Mouse (Mus musculus): ENCODE measurements at regions not wholly inside any gene's neighbourhood (a gene's known extent, or its start where the extent isn't known, plus 50 kb on each side); places are given as distances from the start of the nearest gene placed in this dataset.

DNA sequence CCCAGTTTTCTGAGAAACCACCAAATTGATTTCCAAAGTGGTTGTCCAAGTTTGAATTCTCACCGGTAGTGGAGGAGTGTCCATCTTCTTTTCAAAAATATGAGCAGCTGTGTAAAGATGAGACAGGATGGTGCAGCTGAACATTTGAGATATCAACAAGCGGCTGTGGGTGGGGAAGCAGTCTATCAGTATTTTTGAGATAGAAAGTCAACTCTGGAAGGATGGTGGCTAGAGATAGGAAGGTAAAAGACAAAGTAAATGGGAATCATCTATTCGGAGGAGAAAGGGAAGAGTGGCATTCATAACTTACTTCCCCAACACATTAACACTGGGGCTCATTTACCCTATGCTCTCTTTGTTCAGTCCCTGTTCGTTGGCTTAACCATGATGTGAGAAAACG is 146.9 kb upstream of the Gmnc start:
- H3K9ac ChIP-seq (ENCODE audit: low read depth, low read length) = no peak overlapping the region
- DNase-seq (ENCODE audit: low spot score) (no peak), ATAC-seq (replicated peaks; ENCODE audit: low FRiP score) (no peak)
- H3K4me2 ChIP-seq = no peak overlapping the region
- no peaks in the 10 kb centered on the region for H3K27me3 ChIP-seq (replicated peaks; ENCODE audit: control insufficient read depth, insufficient read depth, low read length)
- no peaks in the 10 kb centered on the region for H3K9me3 ChIP-seq (ENCODE audit: control insufficient read depth, low read length)
- no peak overlapping the region for H3K27ac ChIP-seq (ENCODE audit: low read depth, low read length)
- no peaks in the 10 kb centered on the region for H3K4me1 ChIP-seq (replicated peaks; ENCODE audit: control insufficient read depth, insufficient read depth, low read length)
- H3K4me3 ChIP-seq (ENCODE audit: low read depth, low read length) = no peak overlapping the region
- 73% methylated on average over 5 of the region's 5 CpGs for WGBS
- no peaks in the 10 kb centered on the region for H3K36me3 ChIP-seq (ENCODE audit: control insufficient read depth, insufficient read depth, low read length)

GRCm38 (mm10) chr16:27138987-27139386 is 147.5 kb upstream of the Gmnc start:
- no peaks in the 10 kb centered on the region for H3K4me1 ChIP-seq (replicated peaks; ENCODE audit: control insufficient read depth, insufficient read depth, low read length)
- H3K9ac ChIP-seq (ENCODE audit: low read depth, low read length) = no peak overlapping the region
- no peaks in the 10 kb centered on the region for H3K9me3 ChIP-seq (ENCODE audit: control insufficient read depth, low read length)
- no peak overlapping the region for H3K27ac ChIP-seq (ENCODE audit: low read depth, low read length)
- no peak for DNase-seq (ENCODE audit: low spot score)
- no peaks in the 10 kb centered on the region for H3K36me3 ChIP-seq (ENCODE audit: control insufficient read depth, insufficient read depth, low read length)
- H3K4me3 ChIP-seq (ENCODE audit: low read depth, low read length) = no peak overlapping the region
- 26% methylated on average over 1 of the region's 1 CpGs for WGBS
- no peak for ATAC-seq (replicated peaks; ENCODE audit: low FRiP score)
- no peak overlapping the region for H3K4me2 ChIP-seq
- no peaks in the 10 kb centered on the region for H3K27me3 ChIP-seq (replicated peaks; ENCODE audit: control insufficient read depth, insufficient read depth, low read length)

GRCm38 (mm10) chr16:27140037-27140436 is 148.6 kb upstream of the Gmnc start:
- H3K4me2 ChIP-seq = no peak overlapping the region
- H3K9me3 ChIP-seq (ENCODE audit: control insufficient read depth, low read length) = no peaks in the 10 kb centered on the region
- H3K36me3 ChIP-seq (ENCODE audit: control insufficient read depth, insufficient read depth, low read length) = no peaks in the 10 kb centered on the region
- no peak overlapping the region for H3K9ac ChIP-seq (ENCODE audit: low read depth, low read length)
- H3K27ac ChIP-seq (ENCODE audit: low read depth, low read length) = no peak overlapping the region
- ATAC-seq (replicated peaks; ENCODE audit: low FRiP score) (no peak; the same call in 1 of the 2 replicates), DNase-seq (ENCODE audit: low spot score) (peak; percentile 32)
- H3K27me3 ChIP-seq (replicated peaks; ENCODE audit: control insufficient read depth, insufficient read depth, low read length) = no peaks in the 10 kb centered on the region
- H3K4me3 ChIP-seq (ENCODE audit: low read depth, low read length) = no peak overlapping the region
- H3K4me1 ChIP-seq (replicated peaks; ENCODE audit: control insufficient read depth, insufficient read depth, low read length) = no peaks in the 10 kb centered on the region
- whole genome bisulfite sequencing = 12% methylated on average over 3 of the region's 3 CpGs

DNA sequence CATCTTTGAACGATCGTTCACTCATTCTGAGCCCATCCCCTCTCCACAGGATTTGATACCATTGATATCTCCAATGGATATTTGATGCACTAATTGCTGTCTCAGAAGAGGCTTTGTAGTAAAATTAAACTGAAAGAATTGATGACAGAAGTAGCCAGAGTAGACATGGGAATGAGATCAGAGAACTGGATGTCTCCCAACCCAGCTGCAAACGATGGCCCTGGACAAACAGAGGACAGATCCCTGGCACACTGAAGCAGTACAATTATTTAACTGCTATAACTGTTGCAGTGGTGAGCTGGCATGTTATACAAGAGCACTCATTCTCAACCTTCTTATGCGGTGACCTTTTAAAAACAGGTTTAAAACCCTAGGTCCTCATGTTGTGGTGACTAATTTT is 151.5 kb upstream of the Ostn start:
- no peaks in the 10 kb centered on the region for H3K27me3 ChIP-seq (replicated peaks; ENCODE audit: control insufficient read depth, insufficient read depth, low read length)
- no peak overlapping the region for H3K9ac ChIP-seq (ENCODE audit: low read depth, low read length)
- DNase-seq (ENCODE audit: low spot score) (no peak), ATAC-seq (replicated peaks; ENCODE audit: low FRiP score) (no peak)
- H3K4me1 ChIP-seq (replicated peaks; ENCODE audit: control insufficient read depth, insufficient read depth, low read length) = no peaks in the 10 kb centered on the region
- H3K27ac ChIP-seq (ENCODE audit: low read depth, low read length) = no peak overlapping the region
- no peak overlapping the region for H3K4me3 ChIP-seq (ENCODE audit: low read depth, low read length)
- no peaks in the 10 kb centered on the region for H3K9me3 ChIP-seq (ENCODE audit: control insufficient read depth, low read length)
- H3K4me2 ChIP-seq = no peak overlapping the region
- no peaks in the 10 kb centered on the region for H3K36me3 ChIP-seq (ENCODE audit: control insufficient read depth, insufficient read depth, low read length)
- WGBS = 86% methylated on average over 4 of the region's 4 CpGs

- H3K9ac ChIP-seq (ENCODE audit: low read depth, low read length) = no peak overlapping the region
- H3K4me1 ChIP-seq (replicated peaks; ENCODE audit: control insufficient read depth, insufficient read depth, low read length) = no peaks in the 10 kb centered on the region
- DNase-seq (ENCODE audit: low spot score) (no peak), ATAC-seq (replicated peaks; ENCODE audit: low FRiP score) (no peak)
- no peak overlapping the region for H3K4me3 ChIP-seq (ENCODE audit: low read depth, low read length)
- H3K4me2 ChIP-seq = no peak overlapping the region
- no peaks in the 10 kb centered on the region for H3K36me3 ChIP-seq (ENCODE audit: control insufficient read depth, insufficient read depth, low read length)
- WGBS = 76% methylated on average over 2 of the region's 2 CpGs
- H3K9me3 ChIP-seq (ENCODE audit: control insufficient read depth, low read length) = no peaks in the 10 kb centered on the region
- H3K27me3 ChIP-seq (replicated peaks; ENCODE audit: control insufficient read depth, insufficient read depth, low read length) = no peaks in the 10 kb centered on the region
- no peak overlapping the region for H3K27ac ChIP-seq (ENCODE audit: low read depth, low read length)
These were observed 111.6 kb upstream of the Ostn start for GRCm38 (mm10) chr16:27195650-27196049.
